Mouse (Mus musculus) kidney, adult 2 months (tissue): ENCODE results near the gene Nlrp10.

Experiments
- CTCF ChIP-seq: fragments of 200-500 bp; conservative IDR thresholded peaks from 2 replicates; pipeline ENCODE4 v1.5.1; 2011; ENCODE audit warnings: low read depth, mild to moderate bottlenecking, control low read depth, low read length, moderate library complexity, mixed read lengths; ENCODE audit not compliant: insufficient read depth, insufficient read length
- POLR2A ChIP-seq: fragments of 200-500 bp; IDR thresholded peaks from one replicate; pipeline ENCODE4 v1.6.1; 2011; ENCODE audit warnings: low read depth, low read length, control low read depth

- TF ChIP-seq CTCF = no peak
- no peak for TF ChIP-seq POLR2A
Measured at GRCm38 (mm10) chr7:108884906-108885305, 45.1 kb downstream of the Nlrp10 start, which contains the start of gene Olfr518.
